Mouse (Mus musculus): Measurements from ENCODE around the gene Grin2c. TPM values are rescaled to one million over a fixed set of nuclear protein-coding genes. Genes with fewer than 3 reads are reported as not detected.

Gene Grin2c
- total RNA-seq, 2 experiments from 2014 or later: not detected

GRCm38 (mm10) chr11:115208776-115209732 lies 58.0 kb downstream of the Grin2c start:
- ATAC-seq (replicated peaks; ENCODE audit: poor library complexity): peak; percentile 84

- no peak for ATAC-seq (replicated peaks; ENCODE audit: poor library complexity)
Observed at GRCm38 (mm10) chr11:115208126-115208525, 58.9 kb downstream of the Grin2c start.

- ATAC-seq (replicated peaks; ENCODE audit: poor library complexity): no peak
Observed at GRCm38 (mm10) chr11:115202756-115203155, 64.3 kb downstream of the Grin2c start.

- ATAC-seq (replicated peaks; ENCODE audit: poor library complexity): peak; percentile 97
Observed at GRCm38 (mm10) chr11:115202316-115202715, 64.7 kb downstream of the Grin2c start.

- no peak for ATAC-seq (replicated peaks; ENCODE audit: poor library complexity)
Observed at GRCm38 (mm10) chr11:115200520-115200919, 66.5 kb downstream of the Grin2c start.

Other genes starting within 250 kb of the Grin2c start
- 0.22 TPM in 1 of 2 replicates, not detected in the other for gene Cd300ld4, start 240.2 kb downstream of the Grin2c start, total RNA-seq (2015)
- gene Cd300ld4, start 240.2 kb downstream of the Grin2c start, total RNA-seq (2017): not detected in 2 replicates
- gene Cd300ld5, start 229.5 kb downstream of the Grin2c start, total RNA-seq (2015): 0.22 TPM in 1 of 2 replicates, not detected in the other
- gene Cd300ld5, start 229.5 kb downstream of the Grin2c start, total RNA-seq (2017): not detected in 2 replicates
- 0.22 and 0.47 TPM in 2 replicates for gene Cd300ld3, start 218.8 kb downstream of the Grin2c start, total RNA-seq (2015)
- gene Cd300ld3, start 218.8 kb downstream of the Grin2c start, total RNA-seq (2017): 0.78 TPM in 1 of 2 replicates, not detected in the other
- gene Cd300e, start 205.1 kb downstream of the Grin2c start, total RNA-seq (2015): 0.17 and 0.42 TPM in 2 replicates
- gene Cd300e, start 205.1 kb downstream of the Grin2c start, total RNA-seq (2017): 0.10 and 0.25 TPM in 2 replicates
- gene Rab37, start 175.8 kb downstream of the Grin2c start, total RNA-seq (2015): 4.6 and 9.6 TPM in 2 replicates
- gene Rab37, start 175.8 kb downstream of the Grin2c start, total RNA-seq (2017): 8.5 and 13.9 TPM in 2 replicates
- 2.1 and 2.3 TPM in 2 replicates for gene Cd300lf, start 133.3 kb downstream of the Grin2c start, total RNA-seq (2015)
- gene Cd300lf, start 133.3 kb downstream of the Grin2c start, total RNA-seq (2017): 1.6 and 1.8 TPM in 2 replicates
- gene Slc9a3r1, start 103.9 kb downstream of the Grin2c start, total RNA-seq (2015): 51.4 TPM in 2 replicates
- 44.7 and 49.4 TPM in 2 replicates for gene Slc9a3r1, start 103.9 kb downstream of the Grin2c start, total RNA-seq (2017)
- 7.8 and 8.3 TPM in 2 replicates for gene Tmem104, start 79.8 kb downstream of the Grin2c start, total RNA-seq (2015)
- gene Tmem104, start 79.8 kb downstream of the Grin2c start, total RNA-seq (2017): 2.4 and 8.2 TPM in 2 replicates
- gene Nat9, start 79.4 kb downstream of the Grin2c start, total RNA-seq (2015): 17.4 and 17.8 TPM in 2 replicates
- gene Nat9, start 79.4 kb downstream of the Grin2c start, total RNA-seq (2017): 20.2 and 25.5 TPM in 2 replicates
- gene Fdxr, start 9.8 kb upstream of the Grin2c start, total RNA-seq (2015): 9.1 and 9.8 TPM in 2 replicates
- gene Fdxr, start 9.8 kb upstream of the Grin2c start, total RNA-seq (2017): 14.2 and 19.1 TPM in 2 replicates
- 0.30 and 0.71 TPM in 2 replicates for gene Fads6, start 30.4 kb upstream of the Grin2c start, total RNA-seq (2015)
- gene Fads6, start 30.4 kb upstream of the Grin2c start, total RNA-seq (2017): 0.87 and 2.2 TPM in 2 replicates
- gene Otop2, start 39.9 kb upstream of the Grin2c start, total RNA-seq (2015): not detected in 2 replicates
- gene Otop2, start 39.9 kb upstream of the Grin2c start, total RNA-seq (2017): not detected in 2 replicates
- gene Ush1g, start 54.8 kb upstream of the Grin2c start, total RNA-seq (2015): not detected in 2 replicates
- gene Ush1g, start 54.8 kb upstream of the Grin2c start, total RNA-seq (2017): not detected in 2 replicates
- not detected in 2 replicates for gene Otop3, start 67.5 kb upstream of the Grin2c start, total RNA-seq (2015)
- not detected in 2 replicates for gene Otop3, start 67.5 kb upstream of the Grin2c start, total RNA-seq (2017)
- 0.52 and 0.81 TPM in 2 replicates for gene Hid1, start 100.5 kb upstream of the Grin2c start, total RNA-seq (2015)
- gene Hid1, start 100.5 kb upstream of the Grin2c start, total RNA-seq (2017): 0.10 TPM in 1 of 2 replicates, not detected in the other
- gene Cdr2l, start 114.7 kb upstream of the Grin2c start, total RNA-seq (2015): 0.20 and 0.42 TPM in 2 replicates
- 0.08 and 0.34 TPM in 2 replicates for gene Cdr2l, start 114.7 kb upstream of the Grin2c start, total RNA-seq (2017)
- gene Mrpl58, start 136.5 kb upstream of the Grin2c start, total RNA-seq (2015): 83.4 and 98.3 TPM in 2 replicates
- 81.1 and 96.4 TPM in 2 replicates for gene Mrpl58, start 136.5 kb upstream of the Grin2c start, total RNA-seq (2017)
- gene Atp5h, start 152.7 kb upstream of the Grin2c start, total RNA-seq (2015): 703 and 731 TPM in 2 replicates
- gene Atp5h, start 152.7 kb upstream of the Grin2c start, total RNA-seq (2017): 770 and 871 TPM in 2 replicates
- 13.0 and 15.0 TPM in 2 replicates for gene Kctd2, start 152.9 kb upstream of the Grin2c start, total RNA-seq (2015)
- 9.0 and 17.0 TPM in 2 replicates for gene Kctd2, start 152.9 kb upstream of the Grin2c start, total RNA-seq (2017)
- not detected in 2 replicates for gene Trim80, start 173.3 kb upstream of the Grin2c start, total RNA-seq (2015)
- not detected in 2 replicates for gene Trim80, start 173.3 kb upstream of the Grin2c start, total RNA-seq (2017)
- not detected in 2 replicates for gene Slc16a5, start 195.2 kb upstream of the Grin2c start, total RNA-seq (2015)
- gene Slc16a5, start 195.2 kb upstream of the Grin2c start, total RNA-seq (2017): not detected in 2 replicates
- gene Armc7, start 208.4 kb upstream of the Grin2c start, total RNA-seq (2015): 4.6 and 5.5 TPM in 2 replicates
- 5.1 and 9.0 TPM in 2 replicates for gene Armc7, start 208.4 kb upstream of the Grin2c start, total RNA-seq (2017)
- gene Nt5c, start 224.6 kb upstream of the Grin2c start, total RNA-seq (2015): 64.1 and 65.0 TPM in 2 replicates
- gene Nt5c, start 224.6 kb upstream of the Grin2c start, total RNA-seq (2017): 105 and 112 TPM in 2 replicates
- gene Jpt1, start 247.1 kb upstream of the Grin2c start, total RNA-seq (2015): 179 TPM in 2 replicates
- 143 and 157 TPM in 2 replicates for gene Jpt1, start 247.1 kb upstream of the Grin2c start, total RNA-seq (2017)

Data from megakaryocyte progenitor cell, adult 5-6 weeks (primary cell).